25 mouse cellular contexts compared by ENCODE assay signal in the genomic region with DNA sequence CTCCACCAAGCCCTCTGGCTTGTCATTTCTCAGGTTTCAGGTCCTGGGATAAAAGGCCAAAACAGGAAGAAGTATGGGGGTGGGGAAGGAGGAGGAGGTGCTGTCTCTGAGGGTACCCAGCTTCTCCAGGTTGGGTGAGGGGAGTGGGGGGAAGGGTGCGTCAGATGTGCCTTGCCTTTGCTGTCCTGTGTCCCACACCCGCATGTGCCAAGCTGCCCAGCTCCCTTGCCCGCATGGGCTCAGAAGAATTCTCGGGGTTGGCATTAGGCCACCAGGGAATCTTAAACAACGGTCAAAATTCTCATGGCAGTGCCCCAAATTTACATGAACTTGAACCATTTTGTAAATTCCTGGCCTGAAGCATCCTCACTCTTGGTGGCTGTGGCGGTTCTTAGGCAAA. TPM values are rescaled to one million over a fixed set of nuclear protein-coding genes. Genes with fewer than 3 reads are reported as not detected.
A peak's percentile ranks its signal among the peaks of the same experiment; 100 is the strongest.
DNase-seq lines count a peak whose midpoint lies in the region; ATAC-seq and TF ChIP-seq lines count a peak whose summit lies in the region.
"Had no signal": no experiment of that assay in that cellular context is flagged by ENCODE, and none has a peak within 500 bp of the region (broad histone marks: within the 10 kb centered on the region; RNA-seq: fewer than 3 reads in every experiment).

No protein-coding gene starts in this region.

- no peak for TF ChIP-seq CTCF in gastrocnemius, adult 2 months (IDR thresholded peaks at IDR 0.05)
- TF ChIP-seq CTCF in lung, adult 2 months (IDR thresholded peaks at IDR 0.05; ENCODE audit: insufficient read depth, low read length) = no peak

- 57% methylated on average over 6 of the region's 6 CpGs for WGBS in kidney, embryonic 16.5 days
- WGBS in lung, adult 2 months = 44% methylated on average over 6 of the region's 6 CpGs
- WGBS in macrophage (ENCODE audit: missing documents) = 74% methylated on average over 6 of the region's 6 CpGs

- peaks cover 75% of the 10 kb centered on the region for H3K79me2 ChIP-seq in macrophage (ENCODE audit: inconsistent target)

- no peak overlapping the region for H3K9ac ChIP-seq in kidney, embryonic 16.5 days (replicated peaks; ENCODE audit: low read length)
- H3K9ac ChIP-seq: forebrain, embryonic 12.5 days; limb, embryonic 13.5 days; lung, embryonic 15.5 days; midbrain, embryonic 15.5 days; stomach, embryonic 15.5 days had no signal

- peak overlapping the region; percentile 30 for H3K4me3 ChIP-seq in gastrocnemius, adult 2 months
- no peak overlapping the region for H3K4me3 ChIP-seq in kidney, embryonic 16.5 days (ENCODE audit: low read length)
- H3K4me3 ChIP-seq in lung, adult 2 months (replicated peaks; ENCODE audit: extremely low read depth, low read depth, low read length) = no peak overlapping the region
- H3K4me3 ChIP-seq in macrophage (ENCODE audit: inconsistent target) = no peak overlapping the region
- H3K4me3 ChIP-seq: forebrain, embryonic 12.5 days; hindbrain, embryonic 10.5 days; limb, embryonic 13.5 days; lung, embryonic 15.5 days; midbrain, embryonic 15.5 days; myocyte; stomach, embryonic 15.5 days had no signal

- H3K4me1 ChIP-seq in kidney, embryonic 16.5 days (ENCODE audit: insufficient read depth, low read length) = peaks cover 23% of the 10 kb centered on the region
- H3K4me1 ChIP-seq in lung, adult 2 months (ENCODE audit: control insufficient read depth, insufficient read depth, low read length) = peaks cover 13% of the 10 kb centered on the region
- H3K4me1 ChIP-seq: forebrain, embryonic 12.5 days; midbrain, embryonic 15.5 days had no signal

- peak; percentile 52 for DNase-seq in gastrocnemius, adult 2 months
- no peak for DNase-seq in gastrocnemius, adult 18-20 months (ENCODE audit: low spot score)
- DNase-seq in kidney, postnatal 10 days = peak; percentile 34
- peak; percentile 25 for DNase-seq in lung, postnatal 10 days
- DNase-seq in lung, adult 2 months = no peak
- no peak for DNase-seq in frontal cortex, adult 2 months (ENCODE audit: extremely low spot score in 1 of 2, low spot score in 1 of 2)
- DNase-seq: adrenal gland, adult 8-10 months; cerebellum, adult 9-11 months; gastrocnemius, postnatal 14 days; heart, adult 18-20 months; thymus, adult 2 months had no signal

- no peaks in the 10 kb centered on the region for H3K27me3 ChIP-seq in kidney, embryonic 16.5 days (ENCODE audit: insufficient read depth, low read length)
- H3K27me3 ChIP-seq: forebrain, embryonic 12.5 days; limb, embryonic 13.5 days; lung, embryonic 15.5 days; midbrain, embryonic 15.5 days; Patski; stomach, embryonic 15.5 days had no signal

- intact Hi-C loops in gastrocnemius, adult 2 months (cut with DNase I) = no loop called here

- peaks cover 23% of the 10 kb centered on the region for H3K36me3 ChIP-seq in kidney, embryonic 16.5 days (ENCODE audit: insufficient read depth, low read length)
- peaks cover 27% of the 10 kb centered on the region for H3K36me3 ChIP-seq in macrophage (ENCODE audit: inconsistent target)

- H3K4me2 ChIP-seq in kidney, embryonic 16.5 days (replicated peaks; ENCODE audit: low read depth, low read length) = no peak overlapping the region
- H3K4me2 ChIP-seq: forebrain, embryonic 12.5 days; limb, embryonic 13.5 days; lung, embryonic 15.5 days; midbrain, embryonic 15.5 days; stomach, embryonic 15.5 days had no signal

- TF ChIP-seq POLR2A in lung, adult 2 months (IDR thresholded peaks at IDR 0.05; ENCODE audit: borderline replicate concordance, extremely low read depth, low read depth, low read length) = no peak

- ATAC-seq in kidney, embryonic 16.5 days (ENCODE audit: low FRiP score, low TSS enrichment) = no peak
- ATAC-seq: midbrain, embryonic 15.5 days; Patski had no signal

- peak overlapping the region; percentile 94 for H3K27ac ChIP-seq in gastrocnemius, adult 2 months
- H3K27ac ChIP-seq in kidney, embryonic 16.5 days (ENCODE audit: low read length) = no peak overlapping the region
- H3K27ac ChIP-seq in macrophage = peak overlapping the region; percentile 85
- H3K27ac ChIP-seq: forebrain, embryonic 12.5 days; hindbrain, embryonic 10.5 days; limb, embryonic 13.5 days; midbrain, embryonic 15.5 days; stomach, embryonic 15.5 days had no signal

- 0 out of 2 replicates have a peak, but pooled peaks cover 3% of the 10 kb centered on the region for H3K9me3 ChIP-seq in kidney, embryonic 16.5 days (ENCODE audit: low read length)
- H3K9me3 ChIP-seq: forebrain, embryonic 12.5 days; limb, embryonic 13.5 days; lung, embryonic 15.5 days; midbrain, embryonic 15.5 days; stomach, embryonic 15.5 days had no signal

RNA-seq across cellular contexts. Expression of a gene that starts 11.5 kb away (rescaled TPM):
- total RNA-seq in gastrocnemius, adult 2 months (2021) = 10 to 100 TPM; 32.1 to 38.7 TPM
- 10 to 100 TPM; 31.9 to 33.4 TPM for total RNA-seq in gastrocnemius, adult 18-20 months (2021)
- polyA plus RNA-seq in kidney, embryonic 16.5 days (2015; fragmentation: Nextera tagmentation; extraction: Ambion mirVana) = 17.5 and 22.1 TPM in 2 replicates
- 113 and 137 TPM in 2 replicates for polyA plus RNA-seq in lung, adult 2 months (2012; rRNA removed)
- 10 to 100 TPM in 21 of 26 experiments, 1 to 10 TPM in 5; 2.8 to 40.6 (median 18.2) TPM for total RNA-seq in macrophage (2018; cell fraction: chromatin; rRNA removed)
- total RNA-seq in macrophage (2018; cell fraction: cytosol; rRNA removed) = 10 to 100 TPM; 18.7 to 41.9 (median 32.1) TPM
- 10 to 100 TPM in 24 of 26 experiments, 1 to 10 TPM in 2; 7.3 to 39.8 (median 20.7) TPM for total RNA-seq in macrophage (2018; cell fraction: nucleus; rRNA removed)
- polyA plus RNA-seq in macrophage (2018) = 17.7 to 42.0 TPM (median 35.0 TPM) in 3 replicates
- 17.6 and 20.6 TPM in 2 replicates for polyA plus RNA-seq in frontal cortex, adult 2 months (2012; rRNA removed)

RNA-seq across cellular contexts. Expression of a gene that starts 20.4 kb away (rescaled TPM):
- not detected for total RNA-seq in gastrocnemius, adult 2 months (2021)
- total RNA-seq in gastrocnemius, adult 18-20 months (2021) = not detected
- polyA plus RNA-seq in kidney, embryonic 16.5 days (2015; fragmentation: Nextera tagmentation; extraction: Ambion mirVana) = 0.56 TPM in 1 of 2 replicates, not detected in the other
- polyA plus RNA-seq in lung, adult 2 months (2012; rRNA removed) = 0.77 and 2.9 TPM in 2 replicates
- not detected for total RNA-seq in macrophage (2018; cell fraction: chromatin; rRNA removed)
- not detected for total RNA-seq in macrophage (2018; cell fraction: cytosol; rRNA removed)
- not detected for total RNA-seq in macrophage (2018; cell fraction: nucleus; rRNA removed)
- polyA plus RNA-seq in macrophage (2018) = not detected in 3 replicates
- polyA plus RNA-seq in frontal cortex, adult 2 months (2012; rRNA removed) = 0.13 TPM in 1 of 2 replicates, not detected in the other
- total RNA-seq: adrenal gland, adult 8-10 months; gastrocnemius, postnatal 14 days; heart, adult 18-20 months; left cerebral cortex, postnatal 10 days; megakaryocyte-erythroid progenitor cell, adult 5-6 weeks had no signal
- polyA plus RNA-seq: heart, embryonic 14.5 days; large intestine, adult 2 months; limb, embryonic 13.5 days; midbrain, embryonic 15.5 days; myocyte had no signal

RNA-seq across cellular contexts. Expression of a gene that starts 36.8 kb away (rescaled TPM):
- 10 to 100 TPM; 11.5 to 13.3 TPM for total RNA-seq in gastrocnemius, adult 2 months (2021)
- 10 to 100 TPM; 13.1 to 17.1 TPM for total RNA-seq in gastrocnemius, adult 18-20 months (2021)
- 92.2 and 95.6 TPM in 2 replicates for polyA plus RNA-seq in kidney, embryonic 16.5 days (2015; fragmentation: Nextera tagmentation; extraction: Ambion mirVana)
- 16.6 and 20.1 TPM in 2 replicates for polyA plus RNA-seq in lung, adult 2 months (2012; rRNA removed)
- total RNA-seq in macrophage (2018; cell fraction: chromatin; rRNA removed) = 10 to 100 TPM in 23 of 26 experiments, 1 to 10 TPM in 3; 7.2 to 82.4 (median 41.6) TPM
- total RNA-seq in macrophage (2018; cell fraction: cytosol; rRNA removed) = 10 to 100 TPM in 25 of 26 experiments, 1 to 10 TPM in 1; 9.1 to 34.3 (median 22.3) TPM
- 10 to 100 TPM in 25 of 26 experiments, 1 to 10 TPM in 1; 9.9 to 63.2 (median 24.7) TPM for total RNA-seq in macrophage (2018; cell fraction: nucleus; rRNA removed)
- 23.6 to 28.0 TPM (median 23.7 TPM) in 3 replicates for polyA plus RNA-seq in macrophage (2018)
- polyA plus RNA-seq in frontal cortex, adult 2 months (2012; rRNA removed) = 18.7 and 20.9 TPM in 2 replicates

RNA-seq across cellular contexts. Expression of a gene that starts 41.8 kb away (rescaled TPM):
- total RNA-seq in gastrocnemius, adult 2 months (2021) = 10 to 100 TPM; 19.2 to 23.2 TPM
- 10 to 100 TPM; 16.8 to 19.6 TPM for total RNA-seq in gastrocnemius, adult 18-20 months (2021)
- 16.8 and 20.0 TPM in 2 replicates for polyA plus RNA-seq in kidney, embryonic 16.5 days (2015; fragmentation: Nextera tagmentation; extraction: Ambion mirVana)
- polyA plus RNA-seq in lung, adult 2 months (2012; rRNA removed) = 10.4 and 12.1 TPM in 2 replicates
- 10 to 100 TPM in 22 of 26 experiments, 1 to 10 TPM in 4; 7.3 to 56.2 (median 16.3) TPM for total RNA-seq in macrophage (2018; cell fraction: chromatin; rRNA removed)
- total RNA-seq in macrophage (2018; cell fraction: cytosol; rRNA removed) = 1 to 10 TPM; 2.4 to 6.0 (median 3.9) TPM
- total RNA-seq in macrophage (2018; cell fraction: nucleus; rRNA removed) = 10 to 100 TPM in 16 of 26 experiments, 1 to 10 TPM in 10; 5.4 to 27.9 (median 11.3) TPM
- 4.5 to 7.4 TPM (median 5.4 TPM) in 3 replicates for polyA plus RNA-seq in macrophage (2018)
- 9.1 and 11.5 TPM in 2 replicates for polyA plus RNA-seq in frontal cortex, adult 2 months (2012; rRNA removed)

Comparison
In these comparisons a context has a peak if more than half of its experiments do, and no peak if none do; other contexts are left out.
1. DNase-seq: peak in gastrocnemius, adult 2 months (single experiment), kidney, postnatal 10 days (single experiment) and lung, postnatal 10 days (single experiment); none in gastrocnemius, adult 18-20 months (single experiment), lung, adult 2 months (single experiment) and frontal cortex, adult 2 months (0 of 2).